Mouse (Mus musculus): ENCODE data around the gene Opalin. TPM values are rescaled to one million over a fixed set of nuclear protein-coding genes. Genes with fewer than 3 reads are reported as not detected.

The Opalin gene
- polyA plus RNA-seq, 1 experiment from 2014 or later, result not detected

Other genes with a start within 250 kb of the Opalin start
- gene Ccnj, start 245.8 kb downstream of the Opalin start, polyA plus RNA-seq (2015; fragmentation: Nextera tagmentation; extraction: Ambion mirVana), result 9.1 and 9.8 TPM in 2 replicates
- 12.3 and 13.3 TPM in 2 replicates for gene Zfp518a, start 182.4 kb downstream of the Opalin start, polyA plus RNA-seq (2015; fragmentation: Nextera tagmentation; extraction: Ambion mirVana)
- 19.6 and 20.5 TPM in 2 replicates for gene Blnk, start 82.6 kb downstream of the Opalin start, polyA plus RNA-seq (2015; fragmentation: Nextera tagmentation; extraction: Ambion mirVana)
- gene Dntt, start 47.8 kb downstream of the Opalin start, polyA plus RNA-seq (2015; fragmentation: Nextera tagmentation; extraction: Ambion mirVana), result not detected in 2 replicates
- 0.04 and 0.09 TPM in 2 replicates for gene Tll2, start 129.7 kb upstream of the Opalin start, polyA plus RNA-seq (2015; fragmentation: Nextera tagmentation; extraction: Ambion mirVana)
- gene Tm9sf3, start 186.9 kb upstream of the Opalin start, polyA plus RNA-seq (2015; fragmentation: Nextera tagmentation; extraction: Ambion mirVana), result 151 and 167 TPM in 2 replicates

Measured in intestine, embryonic 15.5 days (tissue).